Mouse (Mus musculus) cerebellum, adult (tissue): ENCODE data around the gene Zyg11a.
"Not testable (repeated sequence)": the region's sequence is repeated elsewhere in the genome, so short reads cannot be mapped to it uniquely, and the experiment has no call there.

Experiments used
- ATAC-seq: cut with Nextera tagmentation; 2 replicates; pipeline ENCODE4 v1.9.2; 2017; ENCODE audit warnings: mild to moderate bottlenecking, moderate library complexity, mixed read lengths; ENCODE audit not compliant: insufficient number of reproducible peaks, low FRiP score, low TSS enrichment

The Zyg11a gene

DNA sequence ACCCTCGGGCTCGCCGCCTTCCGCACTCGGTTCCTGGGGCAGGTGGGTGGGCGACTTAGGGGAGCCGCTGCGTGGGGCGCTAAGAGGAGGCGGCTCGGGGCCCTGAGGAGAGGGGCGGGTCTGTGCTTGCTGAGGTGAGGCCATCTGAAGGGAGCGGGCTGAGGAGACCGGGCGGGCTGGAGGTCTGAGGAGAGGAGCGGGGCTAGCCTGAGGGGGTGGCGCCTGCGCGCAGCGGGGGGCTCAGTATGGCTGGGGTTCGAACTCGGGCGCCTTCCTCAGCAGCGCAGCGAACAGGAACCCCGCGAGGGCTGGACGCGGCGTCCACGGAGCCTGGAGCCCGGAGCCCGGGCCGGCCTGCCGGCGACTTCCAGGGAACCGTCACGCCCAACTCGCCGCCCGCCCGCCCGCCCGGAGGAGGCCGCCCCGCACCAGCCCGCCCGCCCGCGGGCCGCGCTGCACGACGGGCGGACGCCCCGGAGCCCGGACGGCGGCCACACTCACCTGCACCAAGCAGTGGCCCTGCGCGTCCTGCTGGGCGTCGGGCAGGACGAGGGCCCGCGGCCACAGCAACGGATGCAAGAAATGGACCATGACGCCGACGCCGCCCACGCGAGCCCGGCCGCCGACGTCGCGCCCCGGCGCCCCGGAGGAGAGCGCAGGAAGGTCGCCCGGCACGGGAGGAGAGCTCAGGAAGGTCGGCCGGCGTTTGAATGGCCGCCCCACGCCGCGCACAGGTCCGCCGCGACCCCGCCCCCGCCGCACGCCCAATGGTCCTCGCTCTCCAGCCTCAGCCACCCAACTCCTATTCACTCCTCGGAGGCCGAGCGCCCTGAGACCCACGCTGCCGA is at the start of gene Zyg11a:
Gene Zyg11a, minus strand, starts transcription at position 717 of the 848 bp plus-strand sequence.
- no peak for ATAC-seq

DNA sequence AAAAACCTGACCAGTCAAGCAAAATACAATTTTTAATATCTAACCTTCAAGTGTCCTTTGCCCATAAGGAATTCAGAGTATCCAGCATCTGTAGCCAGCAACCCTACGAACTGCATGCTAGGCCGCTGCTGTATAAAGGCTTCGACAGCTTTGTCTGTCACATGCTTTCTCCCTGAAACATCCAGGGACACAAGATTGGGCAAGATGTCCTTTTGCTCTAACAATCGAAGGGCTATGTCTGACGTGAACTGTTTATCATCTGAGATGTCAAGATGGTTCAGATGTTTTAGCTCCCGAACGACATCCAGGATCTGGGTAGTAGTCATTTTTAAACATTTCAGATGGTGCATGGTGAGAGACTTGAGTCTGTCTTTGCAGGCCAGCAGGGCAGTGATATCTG is 47.9 kb upstream of the Zyg11a start:
- no peak for ATAC-seq

DNA sequence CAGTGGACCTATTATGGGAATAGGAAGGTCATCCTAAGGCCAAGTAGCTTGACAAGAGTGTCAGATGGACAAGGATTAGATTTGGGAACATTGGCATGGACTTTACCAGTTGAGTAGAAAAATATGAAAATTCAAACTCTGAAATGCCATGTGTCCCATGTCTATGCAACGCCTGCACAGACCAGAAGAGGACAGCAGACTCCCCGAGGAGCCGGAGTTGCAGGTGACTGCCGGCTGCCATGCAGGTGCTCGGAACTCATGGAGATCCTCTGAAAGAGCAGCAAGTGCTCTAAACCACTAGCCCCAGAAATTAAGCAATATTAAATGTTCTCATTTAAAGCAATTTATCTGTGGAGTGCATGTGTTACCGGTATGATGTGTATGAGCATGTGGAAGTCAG is 35.5 kb upstream of the Zyg11a start:
- no peak for ATAC-seq

DNA sequence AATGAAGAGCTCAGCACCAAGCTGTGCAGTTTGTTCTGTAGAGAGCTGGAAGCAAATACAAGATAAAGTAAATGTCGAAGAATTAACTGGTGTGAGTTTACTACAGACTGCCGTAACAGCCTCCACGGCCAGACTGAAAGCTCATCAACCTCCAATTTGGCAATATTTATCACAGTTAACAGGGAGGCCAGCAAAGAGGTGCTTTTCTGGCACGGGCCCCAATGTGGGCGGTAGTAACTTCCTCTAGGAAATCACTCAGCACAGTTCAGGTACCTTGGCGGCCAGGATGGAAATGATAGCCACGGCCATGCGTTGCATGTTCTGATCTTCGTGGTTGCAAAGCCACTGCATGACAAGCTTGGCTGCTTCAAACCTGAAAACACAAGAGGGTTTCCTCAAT is 32.7 kb upstream of the Zyg11a start:
- ATAC-seq, result no peak

DNA sequence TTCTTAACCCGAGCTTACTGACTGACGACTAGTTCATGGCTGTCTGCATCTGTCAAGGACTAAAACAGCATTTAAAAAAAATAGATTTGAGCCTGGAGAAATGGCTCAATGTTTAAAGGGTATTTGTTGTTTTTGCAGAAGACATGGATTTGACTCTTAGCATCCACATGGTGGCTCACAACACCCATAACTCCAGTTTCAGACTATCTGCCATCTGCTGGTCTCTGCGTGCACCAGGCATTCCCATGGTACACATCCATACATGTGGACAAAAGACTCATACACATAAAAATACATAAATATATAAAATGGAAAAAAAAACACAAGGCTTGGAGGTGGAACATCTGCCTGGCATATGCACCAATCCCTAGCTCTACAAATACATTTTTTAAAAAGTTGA is 31.5 kb upstream of the Zyg11a start:
- ATAC-seq, result no peak

DNA sequence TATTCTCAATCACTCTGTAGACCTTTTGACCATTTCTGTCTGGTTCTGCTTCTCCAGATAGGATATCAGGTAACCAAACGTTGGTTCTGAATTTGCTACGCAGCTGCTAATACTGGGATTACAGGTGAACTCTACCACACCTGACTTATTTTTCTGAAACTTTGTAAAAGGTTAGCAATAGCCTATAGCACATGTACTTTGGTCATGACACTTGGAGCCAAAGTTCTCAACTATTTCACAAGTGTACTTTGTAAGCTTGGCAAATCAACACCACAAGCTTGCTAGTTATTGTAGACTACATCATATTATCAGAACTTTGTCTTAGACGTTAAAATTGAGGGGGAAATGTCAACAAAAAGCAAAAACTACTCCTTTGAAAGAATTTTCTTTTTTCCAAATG is 15.8 kb upstream of the Zyg11a start:
- no peak for ATAC-seq

DNA sequence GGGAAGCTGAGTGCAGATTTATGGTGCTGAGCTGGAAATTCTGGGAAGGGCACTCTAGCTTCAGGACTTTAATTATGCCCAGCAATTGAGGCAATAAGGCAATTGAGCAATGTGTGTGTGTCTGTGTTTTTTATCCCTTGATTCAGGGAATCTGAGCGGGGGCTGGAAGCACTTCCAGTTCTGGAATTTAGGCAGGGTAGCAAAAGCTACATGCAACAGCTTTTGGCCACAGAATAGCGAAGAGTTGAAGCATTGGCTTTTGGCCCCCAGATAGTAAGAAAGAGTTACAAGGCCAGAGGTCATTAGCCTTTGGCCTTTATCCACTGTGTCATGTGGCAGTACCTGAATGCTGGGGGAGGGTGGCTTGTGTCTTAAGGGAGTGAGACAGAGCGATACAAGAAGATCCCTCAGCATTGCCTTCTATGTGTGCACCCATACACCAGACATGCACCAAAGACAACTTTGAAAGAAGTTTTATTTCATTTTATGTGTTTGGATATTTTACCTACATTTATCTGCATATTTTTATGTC is 7.6 kb upstream of the Zyg11a start:
- ATAC-seq, result no peak

DNA sequence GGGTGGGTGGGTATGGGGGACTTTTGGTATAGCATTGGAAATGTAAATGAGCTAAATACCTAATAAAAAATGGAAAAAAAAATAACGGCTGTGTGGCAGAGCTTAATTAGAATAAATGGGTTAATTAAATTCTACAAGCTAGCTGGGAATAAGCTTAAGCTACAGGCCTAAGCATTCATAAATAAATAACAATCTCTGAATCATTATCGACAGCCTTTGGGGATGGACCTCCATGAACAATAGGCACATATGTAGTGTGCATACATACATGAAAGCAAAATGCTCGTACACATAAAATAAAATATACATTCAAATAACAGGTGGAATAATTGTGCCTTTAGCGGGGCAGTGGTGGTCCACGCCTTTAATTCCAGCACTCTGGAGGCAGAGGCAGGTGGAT is 4.7 kb upstream of the Zyg11a start:
- ATAC-seq, result no peak

DNA sequence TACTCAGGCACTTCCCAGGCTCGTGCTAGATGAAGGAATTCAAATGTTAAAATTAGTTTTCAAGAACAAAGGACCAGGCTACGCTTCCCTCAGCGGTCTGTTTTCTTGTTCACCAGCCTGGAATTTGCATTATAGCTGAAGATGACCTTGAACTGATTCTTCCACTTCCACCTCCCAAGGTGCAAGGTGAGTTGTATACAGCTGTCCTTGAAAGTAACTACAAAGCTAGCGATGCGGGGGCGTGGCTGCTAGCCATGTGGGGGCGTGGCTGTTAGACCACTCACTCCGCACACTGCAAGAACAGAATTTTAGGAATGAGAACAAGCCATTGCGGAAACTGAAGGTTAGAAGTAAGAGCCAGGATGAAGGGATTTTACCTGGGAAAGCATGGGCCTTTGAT is 1.2 kb upstream of the Zyg11a start:
- no peak for ATAC-seq

DNA sequence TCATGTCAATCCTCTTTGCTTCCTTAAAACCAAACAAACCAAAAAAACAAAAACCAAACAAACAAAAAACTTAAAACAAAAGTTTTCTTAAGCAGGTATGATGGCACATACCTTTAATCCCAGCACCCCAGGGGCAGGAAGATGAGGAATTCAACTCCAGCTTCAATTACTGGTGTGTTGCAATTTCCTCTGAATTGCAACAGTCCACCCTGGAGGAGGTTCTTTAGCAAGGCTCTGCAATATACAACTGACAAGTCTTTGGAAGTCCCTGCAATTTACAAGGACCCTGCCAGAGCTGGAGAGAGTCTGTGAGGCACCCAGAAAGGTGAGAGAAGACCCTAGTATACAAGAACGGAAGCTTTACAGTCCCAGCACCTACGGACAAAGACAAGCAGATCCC is 4.8 kb downstream of the Zyg11a start:
- ATAC-seq, result no peak

DNA sequence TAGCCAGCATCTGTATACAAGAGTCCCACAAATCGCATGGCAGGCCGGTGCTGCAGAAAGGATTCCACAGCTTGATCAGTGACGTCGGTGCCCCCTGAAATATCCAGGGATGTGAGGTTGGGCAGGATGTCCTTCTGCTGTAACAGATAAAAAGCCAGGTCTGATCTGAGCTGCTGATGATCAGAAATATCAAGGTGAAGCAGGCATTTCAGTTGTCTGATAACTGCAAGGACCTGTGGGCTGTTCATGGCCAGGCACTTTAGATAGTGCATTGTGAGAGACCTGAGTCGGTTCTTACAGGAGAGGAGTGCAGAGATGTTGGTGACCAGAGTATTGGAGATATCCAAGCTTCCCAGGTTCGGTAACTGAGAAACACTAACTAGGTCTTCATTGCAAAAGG is 13.2 kb downstream of the Zyg11a start:
- no peak for ATAC-seq

DNA sequence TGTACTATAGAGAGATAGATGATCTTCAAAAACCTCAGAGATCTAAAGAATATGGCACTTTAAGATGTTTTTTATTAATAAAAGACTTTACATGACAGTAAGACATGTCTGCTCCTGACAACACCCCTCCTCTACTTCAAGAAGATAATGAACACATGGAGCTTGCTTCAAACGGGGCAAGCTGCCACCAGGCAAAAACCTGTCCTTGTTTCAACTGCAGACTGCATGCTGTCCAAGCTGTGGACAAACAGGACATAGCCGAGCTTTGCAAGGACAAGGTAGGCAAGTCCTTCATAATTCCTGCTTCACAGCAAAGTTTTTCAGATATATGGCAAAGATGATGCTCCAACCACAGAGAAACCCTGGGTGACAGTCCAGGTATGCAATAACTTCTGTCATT is 18.6 kb downstream of the Zyg11a start:
- no peak for ATAC-seq

DNA sequence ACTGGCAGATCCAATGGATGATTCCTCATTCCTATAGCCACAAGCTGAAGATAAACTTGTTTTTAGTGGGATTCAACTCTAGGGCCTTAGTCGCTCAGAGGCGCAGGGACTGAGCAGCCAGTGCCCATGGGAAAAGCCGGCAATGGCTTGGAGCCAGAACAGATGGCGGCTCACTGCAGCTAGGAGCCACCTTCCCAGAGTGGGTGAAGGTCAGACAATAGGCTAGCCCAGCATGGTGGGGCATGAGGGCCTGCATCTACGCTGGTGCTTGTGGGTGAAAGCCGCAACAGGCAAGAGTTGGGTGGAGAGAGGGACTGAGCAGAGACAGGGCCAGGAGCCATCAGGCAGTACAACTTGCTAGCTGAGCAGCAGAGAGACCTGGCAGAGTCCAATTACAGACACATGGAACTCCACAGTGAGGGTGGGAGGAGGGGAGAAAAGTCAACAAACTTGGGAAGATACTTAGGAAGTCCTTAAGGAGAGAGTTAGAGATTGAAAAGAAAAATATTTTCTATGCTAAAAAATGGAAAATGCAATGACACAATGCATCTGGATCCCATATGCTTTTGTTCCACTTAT is 21.5 kb downstream of the Zyg11a start:
- no peak; the same call in 1 of the 2 replicates for ATAC-seq

DNA sequence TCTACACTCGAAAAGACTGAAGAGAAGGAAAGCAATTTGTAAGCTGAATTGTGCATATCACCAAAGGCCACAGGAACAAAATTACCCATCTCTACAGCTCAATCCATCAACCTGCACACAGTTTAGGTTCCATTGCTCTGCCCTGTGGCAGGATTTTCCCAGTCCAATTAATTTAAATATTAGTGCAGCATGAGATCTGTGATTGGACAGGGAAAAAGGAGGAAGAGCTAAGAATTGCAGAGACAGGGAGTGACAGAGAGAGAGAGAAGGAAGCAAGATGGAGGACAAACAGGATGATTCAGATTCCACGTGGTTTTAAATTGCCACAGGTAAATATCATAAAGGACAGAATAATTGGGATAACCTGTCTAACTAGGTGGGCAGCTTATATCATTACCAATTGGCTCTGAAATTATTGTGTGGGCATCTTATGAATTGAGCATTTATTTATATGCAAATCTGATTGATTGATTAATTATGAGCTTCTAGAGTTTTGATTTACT is 25.0 kb downstream of the Zyg11a start:
- no peak for ATAC-seq

DNA sequence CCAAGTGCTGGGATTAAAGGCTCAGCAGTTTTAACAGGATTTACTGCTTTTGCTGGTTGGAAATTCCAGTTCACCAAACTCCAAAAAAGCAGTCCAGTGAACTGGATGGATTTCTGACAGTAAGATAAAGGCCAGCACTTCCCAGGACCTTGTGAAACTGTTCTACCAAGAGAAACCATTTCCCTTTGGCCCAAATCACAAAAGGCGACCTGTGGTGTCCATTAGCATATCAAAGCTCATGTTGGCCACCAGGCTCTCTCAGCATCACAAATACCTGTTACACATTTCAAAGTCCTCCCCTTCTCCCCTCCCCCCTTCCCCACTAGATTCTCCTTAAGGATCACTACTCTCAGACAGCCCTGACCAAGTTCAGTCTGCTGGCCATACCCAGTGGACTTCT is 35.6 kb downstream of the Zyg11a start:
- ATAC-seq, result no peak

DNA sequence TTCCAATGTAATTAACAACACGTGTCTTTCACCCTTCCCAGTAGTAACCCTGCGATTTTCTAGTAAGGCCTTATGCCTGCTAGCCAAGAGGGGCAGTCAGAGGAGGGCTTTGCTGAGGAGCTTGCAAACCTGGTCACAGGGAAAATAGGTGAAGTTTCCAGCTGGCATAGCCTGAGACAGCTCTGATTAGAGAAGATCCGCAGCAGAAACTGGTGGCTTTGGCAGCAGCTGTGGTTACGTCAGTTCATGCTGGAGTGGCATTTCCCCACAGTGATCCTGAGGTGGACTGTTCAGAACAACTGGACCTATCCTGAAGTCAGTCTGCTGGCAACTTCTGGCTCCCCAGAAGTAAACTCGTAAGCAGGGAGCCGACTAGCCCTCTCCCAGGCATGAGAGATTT is 49.8 kb downstream of the Zyg11a start:
- ATAC-seq, result no peak

DNA sequence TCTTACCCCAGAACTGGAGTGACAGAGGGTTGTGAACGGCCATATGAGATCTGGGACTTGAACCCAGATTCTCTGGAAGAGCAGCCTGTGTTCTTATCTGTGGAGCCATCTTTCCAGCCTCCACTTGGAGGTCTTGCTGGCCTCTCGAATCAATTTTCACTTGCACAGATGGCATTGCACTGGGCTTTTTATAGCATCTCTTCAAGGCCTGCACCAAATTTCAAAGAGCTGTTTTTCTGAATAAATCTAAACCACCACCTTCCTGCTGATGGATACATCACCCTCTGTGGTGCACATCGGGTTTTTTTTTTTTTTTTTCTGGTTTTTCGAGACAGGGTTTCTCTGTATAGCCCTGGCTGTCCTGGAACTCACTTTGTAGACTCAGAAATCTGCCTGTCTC is 51.0 kb downstream of the Zyg11a start:
- ATAC-seq, result no peak

DNA sequence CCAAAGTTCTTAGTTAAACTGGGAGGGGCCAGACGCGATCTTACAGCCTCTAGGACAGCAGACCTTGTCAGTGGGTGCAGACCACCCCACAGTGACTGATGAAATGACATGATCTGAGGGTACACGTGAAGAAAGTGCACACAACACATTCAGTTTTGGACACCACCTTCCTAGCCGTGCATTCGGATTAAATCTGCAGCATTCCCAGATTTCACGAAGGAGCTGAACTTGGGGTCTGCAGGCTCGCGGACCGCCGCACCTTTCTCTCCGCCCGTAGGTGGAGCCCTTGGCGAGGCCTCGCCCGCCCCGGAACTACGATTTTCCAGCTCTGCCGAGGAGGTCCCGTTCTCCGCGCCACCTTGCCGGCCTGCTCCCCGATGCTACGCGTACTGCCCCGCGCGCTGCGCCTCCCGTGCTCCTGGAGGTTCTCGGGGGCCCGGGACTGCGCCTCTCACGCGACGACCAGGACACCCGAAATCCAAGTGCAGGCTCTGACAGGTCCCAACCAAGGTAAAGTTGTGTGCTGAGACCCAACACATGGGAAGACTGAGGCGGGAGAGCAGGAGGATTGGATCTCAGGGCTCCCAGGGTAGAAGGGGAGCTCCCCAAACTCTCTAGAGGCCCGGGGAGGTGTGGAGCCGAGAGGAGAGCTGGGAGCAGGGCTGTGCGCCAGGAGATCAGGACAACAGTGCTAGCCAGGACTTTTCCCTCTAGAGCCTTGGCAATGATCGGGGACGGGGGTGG is 52.5 kb downstream of the Zyg11a start, which contains the start of gene Echdc2:
Gene Echdc2, plus strand, starts transcription at position 286 of the 744 bp plus-strand sequence.
- ATAC-seq, result peak; percentile 64; the same call in 1 of the 2 replicates

DNA sequence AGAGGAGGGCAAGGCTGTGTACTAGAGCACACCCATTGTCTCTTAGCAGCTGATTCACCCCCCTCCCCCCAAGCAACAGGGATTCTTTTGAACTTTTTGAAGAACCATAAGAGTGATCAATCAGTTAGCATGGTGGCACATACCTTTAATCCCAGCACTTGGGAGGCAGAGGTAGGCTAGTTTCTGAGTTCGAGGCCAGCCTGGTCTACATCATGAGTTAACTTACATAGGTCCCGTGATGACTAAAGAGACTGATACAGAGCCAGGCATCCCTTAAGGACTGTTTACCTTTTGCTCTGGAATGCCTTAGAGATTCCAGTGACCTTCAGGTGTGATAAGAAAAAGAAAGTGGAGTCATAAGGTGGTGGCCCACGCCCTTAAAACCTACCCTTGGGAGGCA is 54.6 kb downstream of the Zyg11a start:
- ATAC-seq, result no peak

DNA sequence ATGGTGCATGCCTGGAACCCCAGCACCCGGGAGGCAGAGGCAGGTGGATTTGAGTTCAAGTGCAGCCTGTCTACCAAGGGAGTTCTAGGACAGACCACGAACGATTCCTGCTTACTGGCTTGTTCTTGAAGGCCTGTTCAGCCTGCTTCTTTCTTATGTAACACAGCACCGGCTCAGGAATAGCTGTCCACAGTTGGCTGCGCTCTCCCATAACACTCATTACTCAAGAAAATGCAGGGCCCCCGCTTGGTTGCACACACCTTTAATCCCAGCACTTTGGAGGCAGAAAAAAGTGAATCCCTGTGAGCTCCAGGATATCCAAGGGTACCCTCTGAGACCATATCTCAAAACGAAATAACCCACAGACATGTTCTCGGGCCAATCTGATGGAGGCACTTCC is 55.9 kb downstream of the Zyg11a start:
- no peak for ATAC-seq

DNA sequence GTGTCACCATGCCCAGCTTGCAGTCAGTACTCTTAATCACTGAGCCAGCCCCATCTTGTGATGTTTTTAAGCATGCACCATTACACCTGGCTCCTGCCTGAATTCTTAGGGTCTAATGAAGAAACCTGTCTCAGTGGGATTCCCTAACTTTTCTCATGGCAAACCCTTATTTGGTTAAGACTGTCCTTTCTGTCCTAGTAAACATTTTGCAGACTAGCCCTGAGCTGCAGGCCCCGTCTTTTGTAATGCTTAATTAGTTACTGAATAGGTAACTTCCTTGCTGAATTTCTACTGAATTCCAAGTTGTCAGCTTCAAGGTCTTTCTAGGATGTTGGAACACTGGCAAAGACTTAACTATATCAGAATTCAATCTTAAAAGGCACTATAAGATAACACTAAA is 62.7 kb downstream of the Zyg11a start:
- not testable (repeated sequence) for ATAC-seq
